Mouse (Mus musculus) bone marrow macrophage, adult 2 months (primary cell): ENCODE results near the gene Psmd3.

ENCODE experiments used
- CTCF ChIP-seq: IDR thresholded peaks from 2 replicates; pipeline ENCODE4 v1.5.1; 2012; ENCODE audit warnings: low read depth, mild to moderate bottlenecking, low read length, moderate library complexity
- POLR2A ChIP-seq: IDR thresholded peaks from 2 replicates; pipeline ENCODE4 v1.6.1; 2012; ENCODE audit warnings: mild to moderate bottlenecking, low read depth, low read length, borderline replicate concordance

DNA sequence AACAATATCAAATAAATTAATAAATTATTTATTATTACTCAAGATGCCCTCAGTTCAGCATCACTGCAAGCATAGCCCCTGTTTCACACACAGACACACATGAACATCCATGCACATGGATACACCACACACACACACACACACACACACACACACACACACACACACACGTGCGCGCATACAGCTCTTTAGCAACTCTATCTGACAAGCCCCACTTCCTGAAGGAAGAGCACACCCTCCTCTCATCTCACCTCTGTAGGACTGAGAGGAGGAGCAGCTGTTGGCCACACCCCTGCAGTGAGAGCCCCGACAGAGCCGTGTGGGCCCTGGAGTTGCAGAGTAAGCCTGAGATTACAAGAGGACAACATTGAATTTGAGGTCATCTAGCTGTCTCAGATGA, 42.3 kb upstream of the Psmd3 start:
- TF ChIP-seq CTCF, result no peak
- TF ChIP-seq POLR2A, result no peak
